Mouse (Mus musculus) G1E (cell line): ENCODE results near the gene Actr1a.

Source experiments
- CTCF ChIP-seq: IDR thresholded peaks from 2 replicates; pipeline ENCODE4 v1.5.1; 2012; ENCODE audit warnings: low read depth, low read length, inconsistent platforms, mixed read lengths
- GATA1 ChIP-seq: IDR thresholded peaks from 2 replicates; pipeline ENCODE4 v1.6.1; 2012; ENCODE audit warnings: borderline replicate concordance, low read length, inconsistent platforms, mixed read lengths
- GATA2 ChIP-seq: IDR thresholded peaks from 2 replicates; pipeline ENCODE4 v1.6.1; 2012; ENCODE audit warnings: low read depth, low read length, inconsistent platforms, borderline replicate concordance
- TAL1 ChIP-seq: conservative IDR thresholded peaks from 2 replicates; pipeline ENCODE4 v1.6.1; 2012; ENCODE audit warnings: low read depth, low read length, inconsistent platforms, mixed read lengths

GRCm38 (mm10) chr19:46404030-46404429 lies 8.5 kb upstream of the Actr1a start:
- no peak for TF ChIP-seq CTCF
- TF ChIP-seq GATA1, result no peak
- TF ChIP-seq GATA2, result no peak
- no peak for TF ChIP-seq TAL1
